Mouse (Mus musculus) granulocyte monocyte progenitor cell, adult 5-6 weeks (primary cell): ENCODE measurements around the gene Kif1b. TPM values are rescaled to one million over a fixed set of nuclear protein-coding genes. Genes with fewer than 3 reads are reported as not detected.

Experiments
- ATAC-seq: replicated peaks from 2 replicates; pipeline ENCODE4 v1.8.0; 2016; ENCODE audit warnings: mild to moderate bottlenecking, moderate TSS enrichment, inconsistent platforms; ENCODE audit not compliant: poor library complexity, severe bottlenecking
- total RNA-seq, 2 experiments: library from RNA; stranded (forward) in 1 of 2; stranded (reverse) in 1 of 2; fragments of 200-712, 200-1000 nt in 1 of 2; fragments of >200 nt in 1 of 2; fragmentation: Nextera tagmentation in 1 of 2; gene quantifications; 2 replicates each; pipeline ENCODE4 v1.2.3; 2014 to 2017

The Kif1b gene
- total RNA-seq (2014; fragmentation: Nextera tagmentation) (15.2 and 24.2 TPM in 2 replicates), total RNA-seq (2017) (25.5 and 26.3 TPM in 2 replicates)

GRCm38 (mm10) chr4:149307596-149308490, at the start of gene Kif1b:
TSS of gene Kif1b (minus strand) at chr4:149307693.
- peak; percentile 93 for ATAC-seq

- ATAC-seq: no peak
Measured at GRCm38 (mm10) chr4:149354671-149355070, 47.2 kb upstream of the Kif1b start.

- no peak for ATAC-seq
Measured at GRCm38 (mm10) chr4:149351596-149352150, 44.2 kb upstream of the Kif1b start.

GRCm38 (mm10) chr4:149348963-149349362, 41.5 kb upstream of the Kif1b start:
- no peak for ATAC-seq

- ATAC-seq: no peak
Measured at GRCm38 (mm10) chr4:149345873-149346272, 38.4 kb upstream of the Kif1b start.

GRCm38 (mm10) chr4:149344311-149344710, 36.8 kb upstream of the Kif1b start:
- no peak for ATAC-seq

GRCm38 (mm10) chr4:149340680-149341079, 33.2 kb upstream of the Kif1b start:
- ATAC-seq: peak; percentile 96

- ATAC-seq: peak; percentile 52
Measured at GRCm38 (mm10) chr4:149339426-149340214, 32.1 kb upstream of the Kif1b start.

- ATAC-seq: no peak
Measured at GRCm38 (mm10) chr4:149338137-149338536, 30.6 kb upstream of the Kif1b start.

- no peak for ATAC-seq
Measured at GRCm38 (mm10) chr4:149337353-149337752, 29.9 kb upstream of the Kif1b start.

GRCm38 (mm10) chr4:149336302-149336701, 28.8 kb upstream of the Kif1b start:
- ATAC-seq: no peak

GRCm38 (mm10) chr4:149334881-149335280, 27.4 kb upstream of the Kif1b start:
- ATAC-seq: no peak

- ATAC-seq: no peak
Measured at GRCm38 (mm10) chr4:149332726-149333125, 25.2 kb upstream of the Kif1b start.

GRCm38 (mm10) chr4:149330495-149330894, 23.0 kb upstream of the Kif1b start:
- no peak for ATAC-seq

GRCm38 (mm10) chr4:149328735-149329134, 21.2 kb upstream of the Kif1b start:
- ATAC-seq: no peak

- no peak for ATAC-seq
Measured at GRCm38 (mm10) chr4:149327281-149327680, 19.8 kb upstream of the Kif1b start.

- ATAC-seq: no peak; the same call in 1 of the 2 replicates
Measured at GRCm38 (mm10) chr4:149325411-149326162, 18.1 kb upstream of the Kif1b start.

- no peak for ATAC-seq
Measured at GRCm38 (mm10) chr4:149323730-149324129, 16.2 kb upstream of the Kif1b start.

GRCm38 (mm10) chr4:149322718-149323117, 15.2 kb upstream of the Kif1b start:
- no peak; the same call in 1 of the 2 replicates for ATAC-seq

GRCm38 (mm10) chr4:149322286-149322685, 14.8 kb upstream of the Kif1b start:
- peak; percentile 62 for ATAC-seq
